Mouse (Mus musculus) ovary, postnatal 36 days (tissue): ENCODE results near the gene Ccdc167.
A peak's percentile ranks its signal among the peaks of the same experiment; 100 is the strongest.

Source experiments
- DNase-seq: peaks from one replicate; pipeline ENCODE4 v3.0.0; 2022; ENCODE audit warnings: low spot score, mixed read lengths

The Ccdc167 gene

GRCm38 (mm10) chr17:29716732-29717445 lies at the start of gene Ccdc167:
Gene Ccdc167 (minus strand): TSS chr17:29717044.
- DNase-seq, result peak; percentile 96

- DNase-seq, result no peak
These were observed 48.5 kb upstream of the Ccdc167 start for GRCm38 (mm10) chr17:29765380-29765779.

GRCm38 (mm10) chr17:29762551-29762950 lies 45.7 kb upstream of the Ccdc167 start:
- no peak for DNase-seq

- DNase-seq, result no peak
These were observed 45.1 kb upstream of the Ccdc167 start for GRCm38 (mm10) chr17:29761938-29762337.

GRCm38 (mm10) chr17:29760404-29761375 lies 43.8 kb upstream of the Ccdc167 start:
- no peak for DNase-seq

- DNase-seq, result no peak
These were observed 43.1 kb upstream of the Ccdc167 start for GRCm38 (mm10) chr17:29759963-29760362.

- DNase-seq, result no peak
These were observed 39.5 kb upstream of the Ccdc167 start for GRCm38 (mm10) chr17:29756381-29756780.

- DNase-seq, result no peak
These were observed 37.7 kb upstream of the Ccdc167 start for GRCm38 (mm10) chr17:29754510-29754909.

GRCm38 (mm10) chr17:29747466-29747865 lies 30.6 kb upstream of the Ccdc167 start:
- DNase-seq, result no peak

- peak; percentile 51 for DNase-seq
These were observed 21.3 kb upstream of the Ccdc167 start for GRCm38 (mm10) chr17:29737849-29738804.

GRCm38 (mm10) chr17:29736448-29737014 lies 19.7 kb upstream of the Ccdc167 start:
- DNase-seq, result no peak

GRCm38 (mm10) chr17:29732522-29732921 lies 15.7 kb upstream of the Ccdc167 start:
- DNase-seq, result no peak

- DNase-seq, result no peak
These were observed 15.1 kb upstream of the Ccdc167 start for GRCm38 (mm10) chr17:29731953-29732325.

- DNase-seq, result peak; percentile 79
These were observed 14.6 kb upstream of the Ccdc167 start for GRCm38 (mm10) chr17:29731266-29731952.

GRCm38 (mm10) chr17:29730510-29731265 lies 13.8 kb upstream of the Ccdc167 start:
- DNase-seq, result peak; percentile 72

GRCm38 (mm10) chr17:29728082-29728481 lies 11.2 kb upstream of the Ccdc167 start:
- no peak for DNase-seq

GRCm38 (mm10) chr17:29725027-29725620 lies 8.3 kb upstream of the Ccdc167 start:
- no peak for DNase-seq

GRCm38 (mm10) chr17:29724610-29725009 lies 7.8 kb upstream of the Ccdc167 start:
- DNase-seq, result no peak

GRCm38 (mm10) chr17:29720755-29721365 lies 4.0 kb upstream of the Ccdc167 start:
- DNase-seq, result no peak
